Mouse (Mus musculus) bone marrow macrophage, adult 2 months (primary cell): Measurements from ENCODE around the gene Mxi1.

Experiments
- CTCF ChIP-seq: IDR thresholded peaks from 2 replicates; pipeline ENCODE4 v1.5.1; 2012; ENCODE audit warnings: low read depth, mild to moderate bottlenecking, low read length, moderate library complexity
- POLR2A ChIP-seq: IDR thresholded peaks from 2 replicates; pipeline ENCODE4 v1.6.1; 2012; ENCODE audit warnings: mild to moderate bottlenecking, low read depth, low read length, borderline replicate concordance

GRCm38 (mm10) chr19:53318143-53319132 is 8.1 kb downstream of the Mxi1 start:
- TF ChIP-seq CTCF, result no peak
- TF ChIP-seq POLR2A, result no peak
